Mouse (Mus musculus): ENCODE results near the gene P2ry1.

- TF ChIP-seq CTCF (IDR thresholded peaks at IDR 0.05; ENCODE audit: borderline replicate concordance, insufficient read depth, low read depth, low read length) = no peak
- no peak for TF ChIP-seq POLR2A (IDR thresholded peaks at IDR 0.05; ENCODE audit: borderline replicate concordance, insufficient read depth, low read length)
Measured at GRCm38 (mm10) chr3:61016733-61017132, 14.1 kb downstream of the P2ry1 start.
